Mouse (Mus musculus): ENCODE data around the gene Pde7b.

Pde7b gene

GRCm38 (mm10) chr10:20486461-20487253, 238.2 kb downstream of the Pde7b start:
- peak; percentile 3 for DNase-seq

DNA sequence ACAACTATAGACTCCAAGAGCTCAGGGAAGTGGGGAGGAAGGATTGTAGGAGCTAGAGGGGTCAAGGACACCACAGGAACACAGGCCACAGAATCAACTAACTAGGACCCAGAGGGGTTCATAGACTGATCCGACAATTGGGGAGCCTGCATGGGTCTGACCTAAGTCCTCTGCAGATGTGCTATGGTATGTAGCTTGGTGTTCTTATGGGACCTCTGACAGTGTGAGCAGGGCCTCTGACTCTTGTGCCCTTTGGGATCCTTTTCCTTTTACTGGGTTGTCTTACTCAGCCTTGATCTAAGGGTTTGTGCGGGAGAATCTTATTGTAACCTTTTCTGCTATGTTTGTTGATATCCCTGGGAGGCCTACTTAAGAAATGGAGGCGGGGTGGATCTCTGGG, 239.1 kb downstream of the Pde7b start:
- no peak for DNase-seq

DNA sequence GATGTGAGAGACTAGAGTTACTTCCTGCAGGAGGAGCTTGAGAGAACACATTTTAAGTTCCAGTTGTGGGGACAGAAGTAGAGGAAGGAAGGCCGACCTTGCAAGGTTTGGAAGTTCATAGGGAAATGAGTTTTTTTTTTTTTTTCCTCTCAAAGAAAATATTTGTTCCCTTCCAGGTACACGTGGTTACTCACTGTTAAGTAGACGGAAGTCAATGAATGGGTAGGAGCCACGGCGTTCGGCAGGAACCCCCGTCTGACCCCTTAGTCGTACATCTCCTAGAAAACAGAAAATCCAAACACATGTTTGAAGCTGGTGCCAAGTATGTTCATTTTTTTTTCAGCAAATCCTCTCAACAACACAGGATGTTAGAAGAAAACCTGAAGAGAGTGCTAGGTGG, 245.4 kb downstream of the Pde7b start:
- DNase-seq = no peak

GRCm38 (mm10) chr10:20478456-20478855, 246.4 kb downstream of the Pde7b start:
- no peak for DNase-seq

DNA sequence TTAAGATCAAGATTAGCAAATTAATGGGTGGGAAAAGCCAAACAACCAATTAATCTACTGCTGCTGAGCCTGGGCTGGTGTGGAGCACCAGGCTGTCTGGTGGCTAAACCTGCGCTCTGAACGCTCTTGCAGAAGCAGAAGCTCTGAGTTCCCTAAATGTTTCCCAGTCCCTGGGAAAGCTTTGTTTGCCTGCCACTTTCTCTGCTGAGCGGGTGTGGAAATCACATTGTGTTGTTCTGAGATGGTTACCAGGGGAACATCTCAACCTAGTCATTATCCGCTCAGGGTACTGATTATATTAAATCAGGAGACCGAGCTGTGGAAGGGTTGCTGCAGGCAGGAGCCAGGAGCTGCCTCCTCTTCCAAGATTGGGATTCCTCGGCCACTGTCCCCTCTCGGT, 250.0 kb downstream of the Pde7b start:
- no peak for DNase-seq

DNA sequence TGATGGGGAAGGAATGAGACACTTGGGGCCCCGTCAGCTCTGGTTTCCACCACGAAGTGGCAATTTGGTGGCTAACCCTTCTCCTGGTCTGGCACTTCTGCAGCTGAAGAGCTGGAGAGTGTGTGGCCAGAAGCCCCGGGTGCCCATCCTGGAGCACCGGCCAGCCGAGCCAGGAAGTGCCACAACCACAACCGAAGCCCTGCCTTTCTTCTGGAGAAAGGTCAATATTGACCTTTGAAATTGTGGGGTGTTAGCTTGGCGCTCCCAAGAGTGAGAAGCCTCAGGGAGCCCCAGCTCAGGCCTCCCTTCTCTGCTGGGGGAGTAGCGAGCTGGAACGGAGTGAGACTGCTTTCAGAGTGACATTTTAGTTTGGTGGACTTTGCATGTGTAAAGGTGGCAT, 250.8 kb downstream of the Pde7b start:
- DNase-seq = no peak

DNA sequence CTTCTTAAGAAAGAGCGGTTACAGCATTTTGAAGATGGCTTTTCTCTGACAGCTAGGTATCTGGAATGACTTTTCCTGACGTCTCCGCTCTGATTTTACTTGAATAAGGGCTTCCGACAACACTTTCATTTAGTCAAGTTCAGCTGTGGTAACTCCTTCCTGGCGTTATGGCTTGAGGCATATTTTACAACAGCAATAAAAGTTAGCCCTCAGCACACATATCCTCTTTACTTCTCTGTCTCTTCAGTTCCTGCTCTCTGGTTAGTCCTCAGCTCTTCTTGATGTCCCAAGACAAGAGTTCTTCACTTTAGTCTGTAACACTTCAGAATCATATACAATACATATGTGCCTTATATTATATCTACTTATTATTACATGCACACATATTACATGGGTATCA, 251.4 kb downstream of the Pde7b start:
- DNase-seq = no peak

- no peak for DNase-seq
These were observed 252.9 kb downstream of the Pde7b start for GRCm38 (mm10) chr10:20472007-20472406.

DNA sequence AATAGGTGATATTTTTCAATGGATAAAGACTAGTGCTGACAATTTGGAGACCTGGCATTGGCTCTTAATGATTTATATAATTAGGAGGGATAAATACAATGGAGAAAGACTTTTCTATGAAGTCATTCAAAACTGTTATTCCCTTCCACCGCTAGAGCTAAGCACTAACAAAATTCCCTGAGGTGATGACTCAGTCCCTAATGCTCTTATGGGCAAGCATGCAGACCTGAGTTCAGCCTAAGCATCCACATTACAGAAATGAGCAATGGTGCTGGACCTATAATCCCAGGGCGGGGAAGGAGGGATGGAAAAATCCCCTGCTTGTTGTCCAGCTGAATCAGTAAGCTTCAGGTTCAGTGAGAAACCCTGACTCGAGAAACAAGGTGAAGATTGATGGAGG, 260.2 kb downstream of the Pde7b start:
- no peak for DNase-seq

DNA sequence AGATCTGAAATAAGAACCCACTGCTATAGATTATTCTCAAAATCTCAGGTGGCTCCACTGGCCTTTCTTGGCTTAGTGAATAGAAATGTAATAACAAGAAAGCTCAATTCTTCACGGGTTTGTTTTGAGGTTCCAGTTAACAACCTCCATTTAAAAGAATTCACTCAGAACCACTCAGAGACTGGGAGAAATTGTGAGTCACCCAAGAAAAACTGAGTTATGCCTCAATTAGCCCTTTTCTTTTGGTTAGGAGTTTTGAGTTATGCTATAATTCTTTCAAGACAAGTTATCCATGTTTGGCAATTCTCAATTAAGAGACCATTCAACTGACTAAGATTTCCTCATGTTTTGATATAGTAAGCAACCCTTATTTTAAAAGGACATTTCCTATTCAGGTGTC, 260.9 kb downstream of the Pde7b start:
- DNase-seq = no peak

GRCm38 (mm10) chr10:20462596-20462995, 262.3 kb downstream of the Pde7b start:
- no peak for DNase-seq

DNA sequence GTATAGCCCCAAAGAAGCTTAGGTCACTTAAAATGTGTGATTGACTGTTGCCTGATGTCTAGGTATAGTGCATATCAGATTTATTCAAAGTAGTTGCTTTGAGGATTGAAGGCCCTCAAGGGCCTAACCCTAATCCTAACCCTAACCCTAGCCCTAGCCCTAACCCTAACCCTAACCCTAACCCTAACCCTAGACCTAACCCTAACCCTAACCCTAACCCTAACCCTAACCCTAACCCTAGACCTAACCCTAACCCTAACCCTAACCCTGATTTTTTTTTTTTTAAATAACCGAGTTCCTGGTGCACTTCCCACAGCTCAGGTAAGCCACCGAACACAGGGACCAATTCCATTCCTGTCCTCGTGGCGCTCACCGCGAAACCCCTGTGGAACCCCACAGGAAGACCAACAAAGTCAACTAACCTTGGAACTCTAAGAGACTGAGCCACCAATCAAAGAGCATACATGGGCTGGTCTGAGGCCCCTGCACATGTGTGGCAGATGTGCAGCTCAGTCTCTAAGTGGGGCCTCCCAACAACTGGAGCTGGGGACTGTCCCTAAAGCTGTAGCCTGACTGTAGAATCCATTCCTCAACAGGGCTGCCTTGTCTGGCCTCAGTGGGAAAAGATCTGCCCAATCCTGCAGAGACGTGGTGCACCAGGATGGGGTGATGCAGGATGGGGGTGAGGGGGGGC, 265.1 kb downstream of the Pde7b start:
- no peak for DNase-seq

DNA sequence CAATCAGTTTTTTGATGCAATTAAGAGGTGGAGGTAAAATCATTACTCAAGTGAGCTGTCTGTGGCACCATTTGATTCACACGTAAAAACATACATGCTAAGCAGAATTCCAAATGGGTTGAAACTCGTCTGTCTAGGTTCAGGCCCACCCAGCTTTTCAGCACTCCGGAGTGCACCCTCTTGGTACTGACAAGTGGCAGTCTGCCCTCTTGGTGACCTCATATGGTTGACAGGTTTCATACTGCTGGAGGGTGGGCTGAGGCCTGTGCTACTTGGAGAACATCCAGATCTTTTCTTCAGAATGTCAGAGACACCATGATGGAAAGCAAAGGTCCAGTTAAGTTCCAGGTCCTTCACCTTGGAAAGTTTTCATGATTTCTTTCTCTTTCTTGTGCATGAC, 265.7 kb downstream of the Pde7b start:
- no peak for DNase-seq

DNA sequence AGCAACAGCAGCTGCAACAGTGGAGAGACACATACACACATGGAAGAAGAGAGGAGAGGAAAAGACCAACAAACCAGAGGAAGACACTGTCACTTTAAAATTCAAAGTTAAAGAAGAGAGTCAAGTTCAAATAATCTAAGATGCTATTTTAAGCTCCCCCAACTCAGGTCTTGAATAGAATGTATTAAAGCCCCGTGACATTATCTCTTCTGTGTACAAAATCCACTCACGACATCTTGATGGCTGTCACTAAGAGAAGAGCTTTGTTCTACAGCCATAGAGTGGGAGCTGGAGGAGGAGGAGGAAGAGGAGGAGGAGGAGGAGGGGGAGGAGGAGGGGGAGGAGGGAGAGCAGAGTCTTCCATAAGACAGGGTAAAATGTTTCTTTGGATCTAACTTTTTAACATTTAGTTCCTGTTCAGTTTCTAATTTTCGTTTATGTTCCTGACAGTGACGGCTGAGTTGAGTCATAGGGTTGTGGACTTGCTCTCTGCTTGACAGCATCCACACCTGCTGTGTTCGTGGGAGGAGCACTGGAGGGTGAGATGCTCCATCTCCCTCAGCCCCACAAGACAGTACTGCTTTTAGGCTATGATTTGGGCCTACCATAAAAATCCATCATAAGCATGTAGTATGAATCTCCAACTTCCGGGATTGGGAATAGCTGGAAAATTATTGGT, 270.4 kb downstream of the Pde7b start:
- no peak for DNase-seq

- DNase-seq = no peak
These were observed 287.4 kb downstream of the Pde7b start for GRCm38 (mm10) chr10:20437428-20437827.

- DNase-seq = no peak
These were observed 287.9 kb downstream of the Pde7b start for GRCm38 (mm10) chr10:20437021-20437420.

DNA sequence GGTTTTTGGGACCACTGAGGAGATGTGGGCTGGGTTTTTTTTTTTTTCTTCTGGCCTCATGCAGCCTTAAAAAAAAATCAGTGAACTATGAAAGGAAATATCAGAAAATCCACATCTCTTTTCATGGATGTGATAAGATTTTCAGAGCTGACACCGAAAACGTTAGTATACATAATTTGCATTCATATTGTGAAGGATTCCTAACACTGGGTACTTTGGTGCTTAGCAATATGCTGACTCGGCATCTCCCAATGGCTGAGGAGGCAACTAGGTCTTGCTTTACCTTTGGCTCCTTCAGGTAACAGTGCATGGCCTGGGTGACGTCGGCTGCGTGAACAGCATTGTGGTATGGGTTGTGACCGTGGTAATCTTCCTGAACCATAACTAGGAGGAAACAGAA, 289.0 kb downstream of the Pde7b start:
- DNase-seq = no peak

DNA sequence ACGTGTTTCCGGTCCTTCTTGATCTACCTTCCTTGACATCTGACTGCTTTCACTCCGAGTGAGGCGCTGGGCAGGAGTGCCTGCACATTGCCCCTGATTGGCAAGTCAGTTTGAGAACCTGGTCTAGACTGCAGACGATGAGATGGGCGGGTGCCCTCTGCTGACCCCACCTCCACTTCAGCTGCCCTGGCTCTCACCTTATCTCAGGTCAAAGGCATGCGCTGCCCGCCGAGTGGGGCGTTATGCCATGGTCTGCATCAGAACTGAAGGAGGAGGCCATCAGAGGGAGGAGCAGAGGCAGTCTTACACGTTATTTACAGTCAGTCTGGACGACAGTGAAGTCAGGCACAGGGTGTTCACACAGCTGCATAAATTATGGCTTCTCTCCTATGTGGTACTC, 293.5 kb downstream of the Pde7b start:
- no peak for DNase-seq

DNA sequence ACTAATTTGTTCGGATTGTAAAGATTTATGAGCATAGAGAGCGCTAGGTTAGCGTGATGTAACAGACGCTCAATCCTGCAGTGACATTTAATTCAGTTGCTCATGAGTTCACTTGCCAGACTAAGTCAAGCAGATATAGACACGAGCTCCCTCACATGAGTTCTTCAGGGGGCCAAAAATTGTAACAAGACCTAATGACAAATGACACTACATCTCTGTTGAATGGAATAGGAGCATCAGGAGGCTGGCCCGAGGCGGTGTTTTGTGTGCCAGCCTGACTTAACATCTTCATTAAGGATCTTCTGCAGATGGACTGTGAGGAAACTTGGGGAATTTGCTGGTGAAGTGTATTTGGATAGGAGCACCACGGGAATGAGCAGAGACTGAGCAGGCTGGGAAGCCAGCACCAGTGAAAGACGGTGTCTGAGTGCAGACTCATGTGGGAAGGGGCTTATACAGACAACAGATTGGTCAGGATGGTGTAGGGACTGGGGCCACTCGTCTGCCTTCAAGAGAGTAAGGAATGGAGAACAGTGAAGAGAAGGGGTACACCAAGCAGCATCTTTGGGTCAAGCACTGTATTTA, 303.5 kb downstream of the Pde7b start:
- DNase-seq = no peak

GRCm38 (mm10) chr10:20420296-20420695, 304.6 kb downstream of the Pde7b start:
- DNase-seq = no peak

DNA sequence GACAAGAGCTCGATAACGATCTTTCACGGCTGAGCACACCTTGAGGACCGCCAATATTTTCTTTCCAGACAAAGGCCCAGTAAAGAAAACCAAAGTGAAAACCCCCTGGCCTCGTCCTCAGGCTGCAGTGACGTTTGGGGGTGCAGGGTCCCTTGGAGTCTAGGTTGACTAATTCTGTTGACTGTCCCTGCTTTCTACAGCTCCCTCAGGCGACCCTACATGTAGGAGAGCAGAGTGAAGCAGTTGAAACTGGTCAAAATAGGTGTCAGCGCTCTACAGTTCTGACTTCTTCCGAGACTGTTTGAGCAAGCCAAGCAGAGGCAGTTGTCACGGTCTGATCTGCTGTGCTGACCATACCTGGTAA, 306.0 kb downstream of the Pde7b start:
- DNase-seq = no peak

- no peak for DNase-seq
These were observed 306.5 kb downstream of the Pde7b start for GRCm38 (mm10) chr10:20418202-20418855.

- no peak for DNase-seq
These were observed 315.7 kb downstream of the Pde7b start for GRCm38 (mm10) chr10:20409181-20409580.

Measured in cerebellum, adult 9-10 months (tissue).